Mouse (Mus musculus): Measurements from ENCODE around the gene Abhd4. TPM values are rescaled to one million over a fixed set of nuclear protein-coding genes. Genes with fewer than 3 reads are reported as not detected.

The Abhd4 gene
- 58.2 and 66.3 TPM in 2 replicates for polyA plus RNA-seq (2015; fragmentation: Nextera tagmentation; extraction: Ambion mirVana)

- peaks cover 56% of the 10 kb centered on the region for H3K4me1 ChIP-seq (replicated peaks)
- peak; percentile 100 for ATAC-seq (ENCODE audit: low FRiP score, low read depth)
- H3K36me3 ChIP-seq = no peaks in the 10 kb centered on the region
- peak within 1 kb of the TSS; percentile 71 for H3K4me2 ChIP-seq
- H3K4me3 ChIP-seq = peak within 1 kb of the TSS; percentile 83
- H3K27me3 ChIP-seq = no peaks in the 10 kb centered on the region
- under 1% methylated on average over 39 of the region's 39 CpGs for WGBS
- peak within 1 kb of the TSS; percentile 71 for H3K9ac ChIP-seq
- no peaks in the 10 kb centered on the region for H3K9me3 ChIP-seq
- peak within 1 kb of the TSS; percentile 74 for H3K27ac ChIP-seq (replicated peaks)
Observed at GRCm38 (mm10) chr14:54253741-54254291, at the start of gene Abhd4, which contains the start of gene Dad1. Abhd4 (plus strand) TSS chr14:54254188. Dad1 (minus strand) TSS chr14:54254104.

- no peaks in the 10 kb centered on the region for H3K9me3 ChIP-seq
- WGBS = 90% methylated on average over 8 of the region's 8 CpGs
- H3K4me1 ChIP-seq (replicated peaks) = no peaks in the 10 kb centered on the region
- no peak overlapping the region for H3K9ac ChIP-seq
- H3K27ac ChIP-seq (replicated peaks) = no peak overlapping the region
- no peak overlapping the region for H3K4me3 ChIP-seq
- no peak for ATAC-seq (ENCODE audit: low FRiP score, low read depth)
- H3K27me3 ChIP-seq = no peaks in the 10 kb centered on the region
- no peak overlapping the region for H3K4me2 ChIP-seq
- H3K36me3 ChIP-seq = no peaks in the 10 kb centered on the region
Observed at GRCm38 (mm10) chr14:54204311-54204710, 49.7 kb upstream of the Abhd4 start.

- ATAC-seq (ENCODE audit: low FRiP score, low read depth) = no peak
- Histone ChIP-seq H3K36me3 (no peaks in the 10 kb centered on the region), H3K4me1 (replicated peaks) (no peaks in the 10 kb centered on the region), H3K27ac (replicated peaks) (no peak overlapping the region), H3K4me3 (no peak overlapping the region), H3K4me2 (no peak overlapping the region), H3K9ac (no peak overlapping the region), H3K27me3 (no peaks in the 10 kb centered on the region), H3K9me3 (no peaks in the 10 kb centered on the region)
- WGBS = 42% methylated on average over 4 of the region's 4 CpGs
Observed at GRCm38 (mm10) chr14:54204786-54205185, 49.2 kb upstream of the Abhd4 start.

GRCm38 (mm10) chr14:54205904-54206303 lies 48.1 kb upstream of the Abhd4 start:
- Histone ChIP-seq H3K9me3 (no peaks in the 10 kb centered on the region), H3K36me3 (no peaks in the 10 kb centered on the region), H3K9ac (no peak overlapping the region), H3K27ac (replicated peaks) (no peak overlapping the region), H3K4me2 (no peak overlapping the region), H3K4me1 (replicated peaks) (no peaks in the 10 kb centered on the region), H3K27me3 (no peaks in the 10 kb centered on the region), H3K4me3 (no peak overlapping the region)
- WGBS = 61% methylated on average over 6 of the region's 6 CpGs
- ATAC-seq (ENCODE audit: low FRiP score, low read depth) = no peak

- Histone ChIP-seq H3K9me3 (no peaks in the 10 kb centered on the region), H3K9ac (no peak overlapping the region), H3K4me2 (no peak overlapping the region), H3K4me3 (no peak overlapping the region), H3K4me1 (replicated peaks) (no peaks in the 10 kb centered on the region), H3K36me3 (no peaks in the 10 kb centered on the region), H3K27ac (replicated peaks) (no peak overlapping the region), H3K27me3 (no peaks in the 10 kb centered on the region)
- no peak for ATAC-seq (ENCODE audit: low FRiP score, low read depth)
- 87% methylated on average over 5 of the region's 5 CpGs for WGBS
Observed at GRCm38 (mm10) chr14:54206309-54206708, 47.7 kb upstream of the Abhd4 start.

GRCm38 (mm10) chr14:54206750-54207550 lies 47.0 kb upstream of the Abhd4 start:
- no peak for ATAC-seq (ENCODE audit: low FRiP score, low read depth)
- Histone ChIP-seq H3K4me1 (replicated peaks) (no peaks in the 10 kb centered on the region), H3K27ac (replicated peaks) (no peak overlapping the region), H3K4me2 (no peak overlapping the region), H3K36me3 (no peaks in the 10 kb centered on the region), H3K4me3 (no peak overlapping the region), H3K9ac (no peak overlapping the region), H3K27me3 (no peaks in the 10 kb centered on the region), H3K9me3 (no peaks in the 10 kb centered on the region)
- WGBS = 73% methylated on average over 15 of the region's 15 CpGs

GRCm38 (mm10) chr14:54207924-54208323 lies 46.1 kb upstream of the Abhd4 start:
- WGBS = 85% methylated on average over 5 of the region's 5 CpGs

GRCm38 (mm10) chr14:54208741-54209140 lies 45.2 kb upstream of the Abhd4 start:
- no peak overlapping the region for H3K9ac ChIP-seq
- no peaks in the 10 kb centered on the region for H3K27me3 ChIP-seq
- ATAC-seq (ENCODE audit: low FRiP score, low read depth) = no peak
- no peaks in the 10 kb centered on the region for H3K9me3 ChIP-seq
- WGBS = 75% methylated on average over 6 of the region's 6 CpGs
- H3K27ac ChIP-seq (replicated peaks) = no peak overlapping the region
- no peak overlapping the region for H3K4me2 ChIP-seq
- no peaks in the 10 kb centered on the region for H3K4me1 ChIP-seq (replicated peaks)
- no peak overlapping the region for H3K4me3 ChIP-seq
- no peaks in the 10 kb centered on the region for H3K36me3 ChIP-seq

More at GRCm38 (mm10) chr14:54207924-54208323, 46.1 kb upstream of the Abhd4 start:
- H3K4me1 ChIP-seq (replicated peaks) = no peaks in the 10 kb centered on the region
- no peak for ATAC-seq (ENCODE audit: low FRiP score, low read depth)
- H3K27ac ChIP-seq (replicated peaks) = no peak overlapping the region
- H3K4me3 ChIP-seq = no peak overlapping the region
- no peaks in the 10 kb centered on the region for H3K9me3 ChIP-seq
- H3K27me3 ChIP-seq = no peaks in the 10 kb centered on the region
- H3K36me3 ChIP-seq = no peaks in the 10 kb centered on the region
- H3K9ac ChIP-seq = no peak overlapping the region
- no peak overlapping the region for H3K4me2 ChIP-seq

GRCm38 (mm10) chr14:54209932-54210331 lies 44.1 kb upstream of the Abhd4 start:
- Histone ChIP-seq H3K9ac (no peak overlapping the region), H3K27me3 (no peaks in the 10 kb centered on the region), H3K27ac (replicated peaks) (no peak overlapping the region), H3K9me3 (no peaks in the 10 kb centered on the region), H3K4me3 (no peak overlapping the region), H3K36me3 (no peaks in the 10 kb centered on the region), H3K4me1 (replicated peaks) (no peaks in the 10 kb centered on the region), H3K4me2 (no peak overlapping the region)
- WGBS = 76% methylated on average over 5 of the region's 5 CpGs
- ATAC-seq (ENCODE audit: low FRiP score, low read depth) = peak; percentile 34; the same call in 1 of the 2 replicates

- 95% methylated on average over 2 of the region's 2 CpGs for WGBS
- Histone ChIP-seq H3K36me3 (no peaks in the 10 kb centered on the region), H3K9ac (no peak overlapping the region), H3K27ac (replicated peaks) (no peak overlapping the region), H3K27me3 (no peaks in the 10 kb centered on the region), H3K9me3 (no peaks in the 10 kb centered on the region), H3K4me3 (no peak overlapping the region), H3K4me2 (no peak overlapping the region), H3K4me1 (replicated peaks) (no peaks in the 10 kb centered on the region)
- ATAC-seq (ENCODE audit: low FRiP score, low read depth) = no peak
Observed at GRCm38 (mm10) chr14:54210401-54210800, 43.6 kb upstream of the Abhd4 start.

- WGBS = 87% methylated on average over 8 of the region's 8 CpGs
- H3K9ac ChIP-seq = no peak overlapping the region
- no peak overlapping the region for H3K4me3 ChIP-seq
- H3K27ac ChIP-seq (replicated peaks) = no peak overlapping the region
- H3K27me3 ChIP-seq = no peaks in the 10 kb centered on the region
- no peaks in the 10 kb centered on the region for H3K9me3 ChIP-seq
- no peak for ATAC-seq (ENCODE audit: low FRiP score, low read depth)
- no peaks in the 10 kb centered on the region for H3K4me1 ChIP-seq (replicated peaks)
- no peaks in the 10 kb centered on the region for H3K36me3 ChIP-seq
- H3K4me2 ChIP-seq = no peak overlapping the region
Observed at GRCm38 (mm10) chr14:54211199-54211598, 42.8 kb upstream of the Abhd4 start.

GRCm38 (mm10) chr14:54211755-54212154 lies 42.2 kb upstream of the Abhd4 start:
- H3K4me2 ChIP-seq = no peak overlapping the region
- no peak overlapping the region for H3K4me3 ChIP-seq
- no peak for ATAC-seq (ENCODE audit: low FRiP score, low read depth)
- 91% methylated on average over 5 of the region's 5 CpGs for WGBS
- no peaks in the 10 kb centered on the region for H3K36me3 ChIP-seq
- no peak overlapping the region for H3K9ac ChIP-seq
- H3K27me3 ChIP-seq = no peaks in the 10 kb centered on the region
- no peaks in the 10 kb centered on the region for H3K4me1 ChIP-seq (replicated peaks)
- no peak overlapping the region for H3K27ac ChIP-seq (replicated peaks)
- no peaks in the 10 kb centered on the region for H3K9me3 ChIP-seq

Data from hindbrain, embryonic 15.5 days (tissue).